Mouse (Mus musculus) left cerebral cortex, adult 11 months (tissue): ENCODE results near the gene Atp6v1b1.

Source experiments
- DNase-seq: peaks from one replicate; pipeline ENCODE4 v3.0.0; 2022; ENCODE audit warnings: low spot score

Atp6v1b1 gene

GRCm38 (mm10) chr6:83742761-83743160 is at the start of gene Atp6v1b1:
TSS of gene Atp6v1b1 (plus strand) at chr6:83742990.
- no peak for DNase-seq

- DNase-seq: no peak
Measured at GRCm38 (mm10) chr6:83693835-83694234, 49.0 kb upstream of the Atp6v1b1 start.

- no peak for DNase-seq
Measured at GRCm38 (mm10) chr6:83695731-83696130, 47.1 kb upstream of the Atp6v1b1 start.

- no peak for DNase-seq
Measured at GRCm38 (mm10) chr6:83696684-83697083, 46.1 kb upstream of the Atp6v1b1 start.

- DNase-seq: no peak
Measured at GRCm38 (mm10) chr6:83697932-83698331, 44.9 kb upstream of the Atp6v1b1 start.

GRCm38 (mm10) chr6:83699971-83700370 is 42.8 kb upstream of the Atp6v1b1 start:
- DNase-seq: no peak

- DNase-seq: no peak
Measured at GRCm38 (mm10) chr6:83701001-83701400, 41.8 kb upstream of the Atp6v1b1 start.

- no peak for DNase-seq
Measured at GRCm38 (mm10) chr6:83702146-83702999, 40.4 kb upstream of the Atp6v1b1 start.

GRCm38 (mm10) chr6:83703000-83703721 is 39.6 kb upstream of the Atp6v1b1 start:
- no peak for DNase-seq

- no peak for DNase-seq
Measured at GRCm38 (mm10) chr6:83703722-83704078, 39.1 kb upstream of the Atp6v1b1 start.

- no peak for DNase-seq
Measured at GRCm38 (mm10) chr6:83704294-83704693, 38.5 kb upstream of the Atp6v1b1 start.

- no peak for DNase-seq
Measured at GRCm38 (mm10) chr6:83704701-83705100, 38.1 kb upstream of the Atp6v1b1 start.

- DNase-seq: no peak
Measured at GRCm38 (mm10) chr6:83707738-83708510, 34.9 kb upstream of the Atp6v1b1 start.

GRCm38 (mm10) chr6:83710361-83711066 is 32.3 kb upstream of the Atp6v1b1 start:
- DNase-seq: no peak

GRCm38 (mm10) chr6:83711067-83711675 is 31.6 kb upstream of the Atp6v1b1 start, which contains the start of gene Vax2:
TSS of gene Vax2 (plus strand) at chr6:83711264.
- DNase-seq: no peak

- DNase-seq: no peak
Measured at GRCm38 (mm10) chr6:83711725-83712475, 30.9 kb upstream of the Atp6v1b1 start.

- DNase-seq: no peak
Measured at GRCm38 (mm10) chr6:83713271-83714136, 29.3 kb upstream of the Atp6v1b1 start.

- no peak for DNase-seq
Measured at GRCm38 (mm10) chr6:83714221-83715123, 28.3 kb upstream of the Atp6v1b1 start.
